Mouse (Mus musculus): ENCODE measurements around the gene Rgs16.

Rgs16 gene

GRCm38 (mm10) chr1:153721565-153722310 lies 18.4 kb upstream of the Rgs16 start:
- DNase-seq: no peak

DNA sequence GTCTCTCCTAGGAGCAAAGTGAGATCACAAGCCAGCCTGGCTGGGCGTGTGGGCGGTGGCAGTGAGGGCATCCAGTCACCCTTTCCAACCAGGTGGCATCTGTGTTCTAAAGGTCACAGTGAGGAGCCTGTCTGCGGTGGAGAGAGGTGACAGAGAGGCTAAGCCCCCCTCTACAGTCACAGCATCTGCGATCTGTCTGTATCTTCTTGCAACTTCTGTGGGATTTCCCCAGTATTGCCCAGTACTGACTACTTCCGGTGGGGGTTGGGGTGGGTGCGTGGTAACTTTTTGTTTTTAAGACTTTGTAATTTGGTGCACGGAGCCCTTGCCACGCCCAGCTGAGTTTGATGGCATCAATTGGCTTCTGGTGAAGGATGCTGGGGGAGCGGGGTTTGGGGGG lies 16.7 kb upstream of the Rgs16 start:
- no peak for DNase-seq

DNA sequence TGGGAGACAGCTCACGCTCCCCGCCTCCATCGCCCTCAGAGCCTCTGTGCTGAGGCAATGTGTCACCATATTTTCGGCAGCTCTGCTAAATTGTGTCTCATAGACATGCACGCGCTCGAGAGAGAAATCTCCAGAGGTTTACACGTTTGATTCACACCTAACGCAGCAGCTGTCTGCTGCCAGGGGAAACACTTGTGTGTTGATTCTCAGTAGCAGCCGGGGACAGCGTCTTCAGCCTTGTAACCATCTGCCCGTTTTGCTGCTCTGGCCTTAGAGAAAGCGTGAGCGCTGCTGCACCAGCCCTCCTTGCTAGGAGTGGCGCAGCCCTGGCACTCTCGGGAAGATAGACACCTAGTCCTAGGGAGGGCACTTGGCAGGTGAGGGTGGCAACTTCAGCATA lies 13.5 kb upstream of the Rgs16 start:
- no peak for DNase-seq

DNA sequence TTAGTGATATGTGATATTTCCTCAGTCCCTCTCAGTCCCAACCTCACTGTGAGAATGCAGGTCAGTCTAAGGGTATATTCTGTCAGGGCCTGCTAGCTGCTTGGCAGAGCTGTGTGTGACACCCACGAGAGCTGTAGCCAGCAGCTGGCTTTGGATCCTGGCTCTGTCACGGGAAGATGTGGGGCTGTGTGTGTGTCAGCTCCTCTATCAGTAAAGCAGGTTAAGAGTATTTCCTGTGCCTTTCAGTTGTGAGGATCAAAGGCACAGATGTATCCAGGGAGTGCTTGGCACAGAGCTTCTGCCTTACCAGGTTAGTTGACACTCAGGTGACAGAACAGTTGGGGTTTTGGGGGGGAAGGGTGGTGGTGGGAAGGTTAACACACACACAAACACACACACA lies 10.3 kb upstream of the Rgs16 start:
- no peak for DNase-seq

GRCm38 (mm10) chr1:153730671-153731070 lies 9.5 kb upstream of the Rgs16 start:
- DNase-seq: peak; percentile 74

GRCm38 (mm10) chr1:153733181-153733580 lies 7.0 kb upstream of the Rgs16 start:
- no peak for DNase-seq

GRCm38 (mm10) chr1:153734866-153735265 lies 5.3 kb upstream of the Rgs16 start:
- no peak for DNase-seq

GRCm38 (mm10) chr1:153736096-153736495 lies 4.1 kb upstream of the Rgs16 start:
- peak; percentile 66 for DNase-seq

DNA sequence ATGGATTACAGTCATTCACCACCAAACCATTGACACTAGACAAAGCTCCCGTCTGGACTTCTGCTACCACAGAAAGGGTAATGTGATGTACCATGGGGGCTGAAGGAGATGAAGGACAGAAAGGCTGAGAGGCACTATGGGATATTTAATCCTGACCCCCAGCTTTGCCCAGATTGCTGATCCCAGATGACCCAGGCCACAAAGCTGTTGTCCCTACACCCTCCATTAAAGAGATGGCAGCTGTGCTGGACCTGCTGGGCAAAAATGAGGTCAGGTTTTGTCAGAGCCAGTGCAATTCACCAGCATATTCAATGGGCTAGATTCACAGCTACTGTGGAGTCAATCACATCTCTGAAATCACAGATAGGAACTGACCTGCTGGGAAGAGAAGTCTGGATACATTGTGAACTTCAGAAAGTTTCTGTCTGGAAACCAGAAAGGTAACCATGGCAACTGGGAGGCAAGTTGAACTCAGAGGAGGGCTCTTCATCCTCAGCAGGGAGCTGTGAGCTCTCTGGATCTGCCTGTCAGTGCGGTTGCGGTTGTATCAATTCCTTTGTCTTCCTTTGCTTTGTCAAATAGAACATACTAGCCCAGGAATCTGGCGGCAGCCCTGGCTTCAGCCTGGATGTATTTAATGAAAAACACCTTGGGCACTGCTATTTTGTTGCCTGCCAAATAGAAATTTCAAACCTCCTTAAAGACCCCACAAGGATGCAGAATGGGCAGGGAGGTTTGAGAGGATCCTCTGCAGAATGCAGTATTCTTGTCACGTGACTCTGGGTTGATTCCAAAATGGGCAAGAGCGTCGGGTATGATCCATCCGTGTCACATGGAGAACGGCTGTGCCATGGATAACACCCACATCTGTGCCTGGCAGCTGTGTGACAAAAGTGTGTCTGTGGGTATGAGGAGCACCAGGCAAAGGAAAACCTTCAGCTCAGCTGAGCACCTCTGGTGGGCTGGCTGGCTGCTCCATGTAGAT lies 2.8 kb upstream of the Rgs16 start:
- DNase-seq: no peak

- DNase-seq: no peak
Observed at GRCm38 (mm10) chr1:153739437-153740015, 623 bp upstream of the Rgs16 start.

GRCm38 (mm10) chr1:153740775-153741400 lies 739 bp downstream of the Rgs16 start:
- DNase-seq: no peak

DNA sequence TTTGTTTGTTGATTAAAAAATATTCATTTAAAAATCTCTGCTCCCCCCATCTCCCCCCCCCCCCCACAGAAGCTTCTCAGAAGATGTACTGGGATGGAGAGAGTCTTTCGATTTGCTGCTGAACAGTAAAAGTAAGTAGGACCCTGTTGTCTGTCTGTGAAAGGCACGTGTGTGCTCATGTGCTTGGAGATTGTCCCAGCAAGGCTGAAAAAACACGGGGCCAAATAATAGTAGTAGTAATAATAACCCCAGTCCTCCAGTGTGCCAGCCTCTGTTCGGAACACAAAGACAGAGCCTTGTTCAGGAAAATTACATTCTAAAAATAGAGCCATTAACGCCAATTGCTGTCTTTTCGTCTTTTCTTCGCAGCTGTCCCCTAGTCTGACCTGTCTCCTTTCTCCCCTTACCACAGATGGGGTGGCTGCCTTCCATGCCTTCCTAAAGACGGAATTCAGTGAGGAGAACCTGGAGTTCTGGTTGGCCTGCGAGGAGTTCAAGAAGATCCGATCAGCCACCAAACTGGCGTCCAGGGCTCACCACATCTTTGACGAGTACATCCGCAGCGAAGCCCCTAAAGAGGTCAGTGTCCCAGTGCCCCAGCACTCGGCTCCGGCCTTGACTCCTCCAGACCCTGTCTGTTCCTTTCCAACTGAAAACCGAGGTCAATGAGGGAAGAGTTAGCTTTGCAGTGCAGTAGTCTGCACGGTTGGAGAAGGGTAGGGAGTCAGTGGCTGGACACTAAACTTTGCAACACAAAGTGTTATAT lies 1.6 kb downstream of the Rgs16 start:
- DNase-seq: no peak

DNA sequence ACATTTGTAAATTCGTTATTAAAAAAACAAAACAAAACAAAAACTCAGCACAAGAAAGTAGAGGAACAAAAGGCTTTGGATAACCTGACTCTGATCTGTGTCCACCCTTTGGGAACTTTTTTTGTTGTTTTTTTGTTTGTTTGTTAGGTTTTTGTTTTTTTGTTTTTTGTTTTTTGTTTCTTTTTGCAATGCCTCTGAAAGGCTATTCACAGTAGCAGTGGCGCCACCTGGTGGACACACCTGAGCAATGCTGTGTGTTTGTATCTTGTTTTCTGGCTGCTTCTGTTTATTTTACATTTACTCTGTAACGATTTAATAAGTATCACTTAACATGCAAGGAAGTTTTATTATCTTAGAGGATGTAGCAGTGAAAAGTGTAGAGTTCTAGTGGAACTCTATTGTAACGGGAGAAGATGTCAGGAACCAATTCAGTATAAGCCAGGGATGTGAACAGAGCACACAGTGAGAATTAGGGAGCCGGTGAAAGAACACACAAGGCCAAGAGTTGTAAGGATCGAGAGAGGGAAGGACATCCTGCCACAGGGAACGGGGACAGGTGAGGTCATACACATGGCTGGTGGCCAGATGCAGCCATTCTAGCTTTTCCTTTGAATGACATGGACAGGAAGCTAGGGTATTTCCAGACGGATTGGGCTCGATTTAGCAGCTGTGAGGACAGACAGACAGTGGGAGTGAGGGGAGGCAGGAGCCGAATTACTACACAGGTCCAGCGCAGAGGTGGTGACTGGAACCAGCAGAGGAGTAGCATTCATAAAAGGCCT lies 2.4 kb downstream of the Rgs16 start:
- DNase-seq: peak; percentile 82

DNA sequence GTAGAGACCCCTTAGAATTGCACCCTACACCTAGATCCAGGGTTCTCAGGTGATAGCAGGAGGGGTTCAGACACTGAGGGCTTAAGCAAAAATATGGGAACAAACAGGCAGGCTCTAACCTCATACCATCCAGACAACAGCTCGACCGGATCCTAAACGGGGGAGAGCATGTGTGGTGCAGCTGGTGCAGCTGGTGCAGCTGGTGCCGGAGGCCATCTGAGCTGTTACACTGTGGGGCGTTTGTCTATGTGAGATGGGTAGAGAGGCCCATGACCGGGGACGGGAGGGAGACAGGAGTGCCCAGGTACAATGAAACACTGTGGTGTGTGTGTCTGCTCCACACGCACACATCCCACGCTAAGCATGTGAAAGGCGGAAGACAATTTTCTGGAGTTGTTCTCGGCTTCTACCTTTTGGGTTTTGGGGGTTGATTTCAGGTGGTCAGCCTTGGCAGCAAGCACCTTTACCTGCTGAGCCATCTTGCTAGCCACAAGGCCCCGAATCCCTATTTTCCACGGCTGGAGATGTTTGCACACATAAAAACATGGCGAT lies 6.0 kb downstream of the Rgs16 start:
- no peak for DNase-seq

DNA sequence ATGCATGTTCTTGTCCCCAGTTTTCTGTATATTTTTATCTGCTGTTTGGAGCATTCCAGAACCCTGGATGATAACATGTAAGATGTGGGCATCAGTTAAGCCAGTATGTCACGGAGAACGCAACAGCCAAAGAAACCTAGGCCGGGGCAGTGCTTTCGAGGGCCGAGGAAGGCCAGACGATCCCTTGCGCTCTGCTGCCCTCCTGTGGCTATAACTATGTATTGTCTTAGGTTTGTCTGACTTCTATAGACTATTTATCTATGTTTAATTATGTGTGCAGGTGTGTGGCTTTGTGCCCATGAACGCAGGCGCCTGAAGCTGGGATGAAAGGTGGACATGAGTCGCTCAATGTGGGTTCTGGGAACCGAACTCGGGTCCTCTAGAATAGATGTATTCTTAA lies 6.6 kb downstream of the Rgs16 start:
- peak; percentile 84 for DNase-seq

- DNase-seq: peak; percentile 53
Observed at GRCm38 (mm10) chr1:153747861-153748530, 7.8 kb downstream of the Rgs16 start.

DNA sequence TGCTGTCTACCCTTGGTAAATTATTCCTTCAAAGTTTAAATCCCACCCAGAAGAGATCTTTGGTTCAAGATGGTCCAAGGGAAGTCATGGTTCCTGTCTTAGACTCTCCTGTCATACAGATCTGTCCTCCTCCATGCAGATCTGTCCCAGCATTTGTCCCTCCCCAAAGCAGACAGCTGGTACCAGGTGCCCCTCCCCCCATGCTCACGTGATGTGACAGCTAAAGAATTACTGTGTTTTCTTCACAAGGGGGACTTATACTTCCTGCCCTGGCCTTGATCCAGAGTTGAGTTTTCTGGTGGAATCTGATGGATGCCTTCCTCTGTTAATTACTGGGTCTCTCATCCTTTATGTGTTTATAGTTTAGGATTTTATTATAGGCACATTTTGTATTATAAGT lies 8.4 kb downstream of the Rgs16 start:
- peak; percentile 86 for DNase-seq

DNA sequence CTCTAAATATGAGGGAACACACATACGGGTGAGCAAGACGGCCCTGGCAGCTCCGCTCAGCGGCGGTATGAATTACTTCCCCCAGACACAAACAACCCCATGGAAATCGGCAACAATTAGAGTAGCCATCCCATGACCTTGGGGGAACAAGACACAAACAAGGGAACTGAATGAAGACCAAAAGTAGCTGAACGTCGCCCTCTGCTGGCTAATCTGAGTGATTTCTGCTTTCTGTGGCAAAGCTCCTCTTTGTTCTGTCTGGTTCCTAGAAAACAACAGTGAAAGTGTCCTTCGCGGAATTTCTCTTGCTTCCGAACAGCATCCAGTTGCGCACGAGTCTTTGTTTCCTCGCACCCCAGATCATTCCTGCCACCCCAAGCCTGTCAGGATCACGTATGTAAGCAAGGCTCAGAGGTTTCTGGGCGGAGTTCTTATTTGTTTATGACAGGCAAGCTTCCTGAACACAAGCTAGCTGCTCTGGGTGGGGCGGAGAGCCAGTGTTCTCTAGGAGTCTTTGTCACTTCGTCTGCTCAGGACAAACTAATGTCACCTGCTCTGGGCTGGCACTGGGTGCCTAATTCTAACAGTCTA lies 9.2 kb downstream of the Rgs16 start, which contains the start of gene Rnasel:
Gene Rnasel (plus strand): TSS at position 216 of the 591 bp plus-strand sequence.
- DNase-seq: peak; percentile 86

GRCm38 (mm10) chr1:153750054-153750453 lies 9.9 kb downstream of the Rgs16 start:
- DNase-seq: no peak

DNA sequence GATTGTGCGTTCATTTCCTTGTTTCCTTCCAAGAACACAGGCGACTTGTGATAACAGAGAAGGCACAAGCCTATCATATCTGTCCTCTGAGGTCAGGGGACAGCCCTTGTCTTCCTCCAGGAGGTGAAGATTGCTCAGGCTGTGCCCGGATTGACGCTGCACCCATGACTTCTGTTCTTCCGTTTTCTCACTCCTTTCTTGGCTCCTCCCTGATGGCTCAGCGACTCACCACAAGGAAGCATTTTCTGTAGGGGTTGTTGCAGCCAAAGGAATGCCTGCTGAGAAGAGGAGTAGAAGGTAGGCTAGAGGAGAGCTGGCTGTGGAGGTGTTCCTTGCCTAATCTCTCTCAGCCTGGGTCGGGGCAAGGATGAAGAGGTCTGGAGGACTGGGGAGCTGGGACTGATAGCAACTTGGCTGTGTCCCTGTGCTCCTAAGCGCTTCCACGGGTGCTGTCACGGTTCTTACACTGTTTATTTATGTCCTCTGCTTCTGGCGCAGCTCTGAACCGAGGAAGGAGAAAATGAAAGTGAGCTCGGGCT lies 11.7 kb downstream of the Rgs16 start:
- peak; percentile 64 for DNase-seq

All from lung, postnatal 10 days (tissue).